Mouse (Mus musculus) CH12F3 (cell line): Measurements from ENCODE around the gene Slco3a1.

Experiments
- in situ Hi-C: fragments of 300-500 bp; cut with MboI; formaldehyde crosslinking; loops from 2 replicates; pipeline ENCODE4 v1.14.3; 2020; ENCODE audit warnings: low sequenced_read_pairs

The Slco3a1 gene

GRCm38 (mm10) chr7:74357027-74357426, 197.6 kb downstream of the Slco3a1 start:
- in situ Hi-C loops = loop anchor here (25.0 kb wide), 1 partner anchor 695 kb away; no protein-coding TSS in a partner anchor

- in situ Hi-C loops = loop anchor here (25.0 kb wide), 1 partner anchor 692 kb away; no protein-coding TSS in a partner anchor
These were observed 199.9 kb downstream of the Slco3a1 start for GRCm38 (mm10) chr7:74354527-74355256.

- in situ Hi-C loops = loop anchor here (25.0 kb wide), 1 partner anchor 692 kb away; no protein-coding TSS in a partner anchor
These were observed 200.7 kb downstream of the Slco3a1 start for GRCm38 (mm10) chr7:74353707-74354468.

- in situ Hi-C loops = loop anchor here (25.0 kb wide), 1 partner anchor 691 kb away; no protein-coding TSS in a partner anchor
These were observed 201.3 kb downstream of the Slco3a1 start for GRCm38 (mm10) chr7:74353240-74353639.

- in situ Hi-C loops = no loop called here
These were observed 206.2 kb downstream of the Slco3a1 start for GRCm38 (mm10) chr7:74348318-74348890.

- in situ Hi-C loops = no loop called here
These were observed 207.6 kb downstream of the Slco3a1 start for GRCm38 (mm10) chr7:74347026-74347425.

- in situ Hi-C loops = no loop called here
These were observed 208.1 kb downstream of the Slco3a1 start for GRCm38 (mm10) chr7:74346451-74346850.

- in situ Hi-C loops = no loop called here
These were observed 213.3 kb downstream of the Slco3a1 start for GRCm38 (mm10) chr7:74341149-74341805.

- in situ Hi-C loops = no loop called here
These were observed 214.1 kb downstream of the Slco3a1 start for GRCm38 (mm10) chr7:74340419-74340954.

- in situ Hi-C loops = no loop called here
These were observed 216.7 kb downstream of the Slco3a1 start for GRCm38 (mm10) chr7:74337677-74338420.

- in situ Hi-C loops = no loop called here
These were observed 222.3 kb downstream of the Slco3a1 start for GRCm38 (mm10) chr7:74332323-74332722.

- in situ Hi-C loops = no loop called here
These were observed 223.5 kb downstream of the Slco3a1 start for GRCm38 (mm10) chr7:74330858-74331726.

GRCm38 (mm10) chr7:74330117-74330857, 224.3 kb downstream of the Slco3a1 start:
- in situ Hi-C loops = no loop called here

- in situ Hi-C loops = no loop called here
These were observed 225.6 kb downstream of the Slco3a1 start for GRCm38 (mm10) chr7:74329004-74329403.

- in situ Hi-C loops = no loop called here
These were observed 226.9 kb downstream of the Slco3a1 start for GRCm38 (mm10) chr7:74327716-74328115.

- in situ Hi-C loops = no loop called here
These were observed 229.5 kb downstream of the Slco3a1 start for GRCm38 (mm10) chr7:74325052-74325451.

- in situ Hi-C loops = no loop called here
These were observed 230.9 kb downstream of the Slco3a1 start for GRCm38 (mm10) chr7:74323683-74324082.

GRCm38 (mm10) chr7:74323194-74323593, 231.4 kb downstream of the Slco3a1 start:
- in situ Hi-C loops = no loop called here
